Mouse (Mus musculus) urinary bladder, adult 18-20 months (tissue): ENCODE data around the gene Rnaset2a.
"Not testable (repeated sequence)": the region's sequence is repeated elsewhere in the genome, so short reads cannot be mapped to it uniquely, and the experiment has no call there.

Experiments used
- DNase-seq, 2 experiments: peaks; one replicate each; pipeline ENCODE4 v3.0.0; 2022; ENCODE audit warnings: low spot score in 2 of 2, mixed read lengths in 2 of 2

Gene Rnaset2a

GRCm38 (mm10) chr17:8138116-8138515, 9.8 kb downstream of the Rnaset2a start:
- DNase-seq, result not testable (repeated sequence)

GRCm38 (mm10) chr17:8130849-8131248, 17.0 kb downstream of the Rnaset2a start:
- not testable (repeated sequence) for DNase-seq

GRCm38 (mm10) chr17:8129578-8129977, 18.3 kb downstream of the Rnaset2a start:
- DNase-seq, result not testable (repeated sequence)

GRCm38 (mm10) chr17:8128326-8128993, 19.4 kb downstream of the Rnaset2a start:
- DNase-seq, result not testable (repeated sequence)

GRCm38 (mm10) chr17:8124586-8124985, 23.3 kb downstream of the Rnaset2a start:
- not testable (repeated sequence) for DNase-seq

GRCm38 (mm10) chr17:8122974-8123373, 24.9 kb downstream of the Rnaset2a start:
- not testable (repeated sequence) for DNase-seq

GRCm38 (mm10) chr17:8116928-8117327, 31.0 kb downstream of the Rnaset2a start:
- not testable (repeated sequence) for DNase-seq

- not testable (repeated sequence) for DNase-seq
Measured at GRCm38 (mm10) chr17:8116378-8116777, 31.5 kb downstream of the Rnaset2a start.

GRCm38 (mm10) chr17:8112199-8112598, 35.7 kb downstream of the Rnaset2a start:
- not testable (repeated sequence) for DNase-seq

- DNase-seq, result not testable (repeated sequence)
Measured at GRCm38 (mm10) chr17:8101297-8101609, 46.6 kb downstream of the Rnaset2a start.

GRCm38 (mm10) chr17:8100405-8101296, 47.2 kb downstream of the Rnaset2a start:
- not testable (repeated sequence) for DNase-seq

- not testable (repeated sequence) for DNase-seq
Measured at GRCm38 (mm10) chr17:8096199-8096598, 51.7 kb downstream of the Rnaset2a start.

GRCm38 (mm10) chr17:8095653-8096052, 52.2 kb downstream of the Rnaset2a start:
- not testable (repeated sequence) for DNase-seq

- DNase-seq, result not testable (repeated sequence)
Measured at GRCm38 (mm10) chr17:8092537-8093526, 55.1 kb downstream of the Rnaset2a start.

GRCm38 (mm10) chr17:8091320-8091719, 56.6 kb downstream of the Rnaset2a start:
- DNase-seq, result not testable (repeated sequence)

- DNase-seq, result not testable (repeated sequence)
Measured at GRCm38 (mm10) chr17:8069847-8070246, 78.0 kb downstream of the Rnaset2a start.
